Mouse (Mus musculus) embryonic fibroblast, embryonic 13.5 days (primary cell): ENCODE measurements around the gene Cyb5rl.

ENCODE experiments used
- CTCF ChIP-seq: IDR thresholded peaks from 2 replicates; pipeline ENCODE4 v1.5.1; 2011; ENCODE audit warnings: mild to moderate bottlenecking, control low read depth, low read length, moderate library complexity, borderline replicate concordance; ENCODE audit not compliant: insufficient read depth
- POLR2A ChIP-seq: IDR thresholded peaks from 2 replicates; pipeline ENCODE4 v1.6.1; 2011; ENCODE audit warnings: low read depth, mild to moderate bottlenecking, control low read depth, low read length, moderate library complexity

GRCm38 (mm10) chr4:107084343-107084742 lies 17.6 kb downstream of the Cyb5rl start:
- TF ChIP-seq POLR2A (no peak), CTCF (no peak)
